Mouse (Mus musculus) layer of hippocampus, postnatal 10 days (tissue): ENCODE measurements around the gene Nbas. TPM values are rescaled to one million over a fixed set of nuclear protein-coding genes. Genes with fewer than 3 reads are reported as not detected.

Experiments used
- DNase-seq, 2 experiments: peaks; one replicate each; pipeline ENCODE4 v3.0.0; 2021; ENCODE audit warnings: low spot score in 2 of 2
- total RNA-seq, 2 experiments: library from RNA; stranded (reverse); gene quantifications; 2 replicates each; pipeline ENCODE4 v1.2.3; 2021

Gene Nbas
- total RNA-seq, 2 experiments from 2014 or later: 29.7 to 33.6 TPM

DNA sequence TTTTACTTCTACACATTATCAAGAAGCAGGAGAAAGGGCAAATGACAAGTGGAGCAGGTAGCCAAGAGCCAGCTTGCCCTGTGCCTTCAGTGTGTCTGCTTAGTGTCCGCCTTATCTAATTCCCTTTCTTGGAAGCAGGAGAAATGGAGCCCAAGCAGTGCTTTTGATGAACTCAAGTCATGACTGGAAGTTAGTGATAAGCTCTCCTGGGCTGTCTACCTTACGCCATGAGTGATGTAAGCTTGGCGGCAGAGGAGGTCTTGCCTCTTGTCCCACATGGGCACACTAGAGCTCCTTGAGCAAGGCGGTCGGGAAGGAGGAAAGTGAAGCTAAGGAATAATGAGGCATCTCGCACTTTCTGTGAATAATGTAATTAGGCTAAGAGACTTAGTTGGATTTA, 250.5 kb downstream of the Nbas start:
- no peak for DNase-seq

DNA sequence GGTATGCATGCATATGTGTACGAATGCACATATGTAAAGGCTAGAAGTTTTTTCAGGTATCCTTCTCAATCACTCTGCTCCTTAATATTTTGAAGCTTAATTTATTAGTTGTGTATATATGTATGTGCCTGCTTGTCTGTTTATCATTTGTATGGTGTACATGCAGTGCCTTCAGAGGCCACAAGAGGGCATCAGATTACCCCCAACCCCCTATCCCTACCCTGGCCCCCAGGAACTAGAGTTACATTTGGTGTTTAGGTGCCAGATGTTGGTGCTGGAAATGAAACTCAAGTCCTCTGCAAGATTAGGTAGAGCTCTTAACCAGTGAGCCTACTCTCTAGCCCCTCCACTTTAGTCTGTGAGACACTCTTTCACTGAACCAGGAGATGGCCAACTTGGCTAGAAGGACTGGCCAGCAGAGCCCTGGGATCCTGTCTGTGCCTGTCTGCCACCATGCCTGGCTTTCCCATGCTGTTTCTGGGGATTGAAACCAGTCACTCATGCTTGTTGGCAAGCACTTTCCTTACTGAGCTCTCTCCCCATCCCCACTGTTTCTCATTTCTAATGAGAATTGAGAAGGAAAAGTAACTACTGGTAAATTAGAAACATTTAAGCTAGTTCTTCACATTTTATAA, 263.9 kb downstream of the Nbas start:
- DNase-seq: no peak

DNA sequence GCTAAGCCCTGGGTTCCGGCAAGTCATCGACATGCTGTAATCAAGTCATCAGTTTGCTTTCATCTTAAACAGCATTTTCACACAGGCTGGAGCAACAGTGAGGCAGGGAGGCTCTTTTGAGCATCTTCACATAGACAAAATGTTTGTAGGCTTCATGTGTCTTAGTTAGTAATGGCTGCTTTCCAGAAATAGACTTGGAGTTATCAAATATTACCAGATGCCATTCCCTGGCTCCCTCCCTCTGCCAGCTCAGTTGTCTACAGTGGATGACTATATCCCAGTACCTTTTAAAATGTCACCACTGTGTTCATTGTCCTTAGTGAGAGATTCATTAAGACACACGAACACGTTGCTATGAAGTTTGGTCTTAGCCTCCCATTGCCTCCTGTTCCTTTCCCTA, 270.2 kb downstream of the Nbas start:
- DNase-seq: no peak

DNA sequence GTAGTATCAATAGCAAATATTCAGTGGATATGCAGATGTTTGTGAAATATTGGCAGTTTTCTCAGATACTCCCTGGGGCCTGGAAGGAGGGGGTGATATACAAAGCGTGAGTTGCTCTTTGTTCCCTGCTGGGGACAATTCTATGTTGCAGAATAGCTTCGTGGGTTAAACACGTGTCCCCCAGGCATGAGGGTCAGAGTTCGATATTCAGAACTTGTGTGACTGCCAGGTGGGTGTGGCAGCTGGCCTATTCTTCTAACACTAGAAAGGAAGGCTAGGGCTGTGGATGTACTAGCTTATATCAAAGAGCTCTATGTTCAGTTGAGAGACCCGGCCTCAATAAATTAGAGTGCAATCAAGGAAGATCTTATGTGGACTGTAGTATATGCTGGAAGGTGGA, 274.9 kb downstream of the Nbas start:
- DNase-seq: no peak

DNA sequence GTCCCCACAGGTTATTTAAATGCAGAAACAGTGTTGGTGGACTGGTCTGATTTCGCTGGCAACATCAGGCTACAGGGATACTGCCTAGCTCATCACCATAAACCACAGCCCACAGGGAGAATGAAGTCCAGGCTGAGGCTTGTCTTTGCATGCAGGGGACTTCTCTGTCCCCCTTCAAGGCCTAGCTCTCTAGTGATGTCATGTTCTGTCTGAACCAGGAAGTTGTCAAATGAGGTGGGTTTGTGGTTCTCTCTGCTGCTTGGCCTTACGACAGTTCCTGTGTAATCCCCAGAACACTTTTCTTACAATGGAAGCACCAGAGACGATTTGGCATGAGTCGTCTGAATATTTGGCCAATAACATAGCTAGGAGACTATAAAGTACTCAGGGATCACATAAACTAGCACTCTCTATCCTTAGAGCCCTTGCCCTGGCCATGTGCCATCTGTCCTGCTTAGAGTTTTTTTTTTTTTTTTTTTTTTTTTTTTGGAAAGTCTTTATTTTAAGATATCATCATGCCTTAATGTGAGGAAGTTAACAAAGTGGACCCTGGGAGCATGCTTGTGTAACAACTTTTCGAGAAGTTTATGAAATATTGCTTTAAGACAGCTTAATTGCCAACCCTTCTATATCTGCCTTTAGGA, 294.8 kb downstream of the Nbas start:
- no peak for DNase-seq

DNA sequence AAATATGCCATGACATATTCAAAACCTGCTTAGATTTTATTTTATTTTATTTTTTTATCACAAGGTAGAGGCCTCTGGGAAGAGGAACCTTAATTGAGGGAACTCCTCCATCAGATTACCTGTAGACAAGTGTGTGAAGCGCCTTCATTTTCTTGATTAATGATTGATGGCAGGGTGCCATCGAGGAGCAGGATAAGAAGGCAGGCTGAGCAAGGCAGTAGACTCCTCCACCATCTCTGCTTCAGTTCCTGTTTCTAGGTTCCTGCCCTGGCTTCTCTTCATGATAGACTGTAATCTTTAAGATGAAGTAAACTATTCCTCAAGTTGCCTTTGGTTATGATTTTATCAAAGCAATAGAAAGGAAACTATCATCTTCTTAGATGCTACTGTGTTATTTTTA, 295.4 kb downstream of the Nbas start:
- DNase-seq: no peak

DNA sequence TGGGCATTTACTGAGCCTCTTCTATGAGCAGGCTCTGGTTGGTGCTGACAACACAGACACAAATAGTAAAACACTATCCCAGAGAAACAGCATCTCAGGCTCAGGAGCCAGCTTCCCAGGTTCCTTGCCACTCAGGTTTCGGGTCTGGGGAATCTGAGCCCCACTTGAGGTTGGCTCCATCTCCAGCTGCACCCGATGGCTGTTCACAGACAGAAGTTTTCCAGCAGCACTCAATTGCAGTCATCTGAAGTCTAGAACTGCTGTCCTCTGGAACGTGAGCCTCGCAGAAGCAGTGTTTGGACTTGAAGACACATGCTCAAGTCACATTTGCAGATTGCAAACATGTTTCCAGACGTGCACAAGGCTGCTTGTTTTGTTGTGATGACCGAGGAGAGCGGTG, 297.5 kb downstream of the Nbas start:
- peak in 1 of 2 experiments; percentile 8 for DNase-seq

DNA sequence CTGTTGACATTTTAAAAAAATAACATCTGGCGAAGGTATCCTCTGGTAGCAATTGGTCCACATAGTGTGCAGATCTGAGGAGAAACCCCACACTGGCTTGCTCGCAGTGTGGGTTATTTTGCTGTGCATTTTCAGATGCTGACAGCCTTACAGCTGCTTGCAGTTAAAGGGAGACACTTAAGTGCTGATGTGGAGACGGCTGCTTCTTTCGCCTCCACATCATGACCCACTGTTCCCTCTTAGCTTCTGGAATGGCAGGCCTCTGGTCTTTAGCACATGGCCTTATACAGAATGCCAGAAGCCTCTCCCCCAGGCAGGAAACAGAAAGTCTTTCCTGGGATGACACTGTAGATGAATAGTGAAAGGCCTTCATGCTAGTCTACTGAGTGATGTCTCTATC, 306.2 kb downstream of the Nbas start:
- DNase-seq: peak in 1 of 2 experiments; percentile 7

DNA sequence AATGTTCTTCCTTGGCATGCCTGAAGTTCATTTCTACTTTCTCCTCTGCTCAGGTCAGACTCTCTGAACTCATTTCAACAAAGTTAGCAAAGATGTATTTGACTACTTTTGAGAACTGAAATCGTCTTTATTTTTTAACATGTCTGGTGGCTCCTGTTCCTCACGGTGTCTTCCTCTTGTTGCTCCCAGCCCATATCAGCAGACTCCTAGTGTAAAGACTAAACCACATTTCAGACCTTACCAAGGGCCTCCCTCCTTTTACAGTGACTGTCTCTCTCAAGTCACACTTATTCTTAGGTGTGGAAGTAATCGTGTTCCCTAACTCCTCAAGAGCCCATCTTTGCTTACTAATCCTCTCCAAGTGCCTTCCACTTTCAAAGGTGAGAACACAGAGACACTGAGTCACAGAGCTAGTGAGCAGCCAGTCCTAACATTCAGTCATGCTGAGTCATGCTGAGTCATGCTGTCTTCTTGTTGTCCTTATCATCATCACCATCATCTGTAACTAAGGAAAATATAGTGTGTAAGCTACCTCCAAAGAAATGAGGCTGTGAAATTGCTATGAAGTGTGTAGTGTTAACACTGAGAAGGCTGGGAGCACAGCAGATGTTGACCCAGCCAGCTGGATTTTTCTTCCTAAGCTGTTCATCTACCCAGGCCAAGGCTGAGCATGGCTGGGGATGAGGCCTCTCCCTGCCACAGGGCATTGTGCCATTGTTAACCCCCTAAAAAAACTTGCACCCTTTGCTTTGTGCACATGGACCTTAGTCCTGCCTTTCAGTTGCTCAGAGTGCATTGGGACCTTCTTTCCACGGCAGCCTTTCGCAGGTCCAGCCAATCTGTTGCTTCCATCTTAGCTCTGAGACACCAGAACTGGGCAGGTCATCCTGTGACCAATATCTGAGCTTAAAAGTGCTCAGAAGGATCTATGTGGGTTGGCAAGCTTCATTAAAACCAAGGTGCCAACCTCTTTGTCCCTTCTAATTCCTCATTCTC, 307.0 kb downstream of the Nbas start:
- DNase-seq: peak in 1 of 2 experiments; percentile 14

DNA sequence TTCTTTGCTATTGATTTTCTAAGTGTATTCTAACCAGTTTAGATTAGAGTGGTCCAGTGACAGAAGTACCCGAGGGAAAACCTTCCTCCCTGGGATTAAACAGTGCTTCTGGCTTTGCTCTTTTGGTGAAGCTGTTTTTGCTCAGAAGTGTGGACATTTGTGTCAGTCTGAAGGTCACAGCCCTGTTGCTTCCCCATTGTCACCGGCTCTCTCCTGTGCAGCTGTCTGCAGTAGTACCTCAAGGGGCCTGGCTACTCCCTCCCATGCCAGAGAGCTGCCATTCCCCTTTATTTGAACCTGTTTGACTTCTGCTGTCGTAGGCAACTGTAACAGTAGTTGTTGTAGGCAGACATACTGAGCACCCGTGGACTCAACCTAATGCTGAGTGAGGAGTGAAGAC, 307.8 kb downstream of the Nbas start:
- peak in 1 of 2 experiments; percentile 8 for DNase-seq

DNA sequence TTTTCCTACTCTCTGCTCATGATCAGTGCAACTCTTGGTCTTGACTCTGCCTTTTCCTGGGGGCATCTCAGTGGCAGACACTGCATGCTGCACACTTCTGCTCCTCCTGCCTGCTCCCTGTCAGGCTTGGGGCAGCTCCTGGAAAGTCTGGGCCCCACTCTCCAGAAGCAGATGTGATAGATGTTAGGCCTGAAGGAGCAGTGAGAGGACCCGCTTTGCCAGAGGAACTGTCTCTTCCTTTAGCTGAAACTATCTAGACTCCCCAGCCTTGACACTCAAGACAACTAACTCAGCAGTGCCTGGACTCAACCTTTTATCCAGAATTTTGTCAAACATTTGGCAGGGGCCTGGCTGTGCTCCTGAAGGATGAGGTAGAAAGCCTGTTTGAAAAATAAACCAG, 311.9 kb downstream of the Nbas start:
- no peak for DNase-seq

DNA sequence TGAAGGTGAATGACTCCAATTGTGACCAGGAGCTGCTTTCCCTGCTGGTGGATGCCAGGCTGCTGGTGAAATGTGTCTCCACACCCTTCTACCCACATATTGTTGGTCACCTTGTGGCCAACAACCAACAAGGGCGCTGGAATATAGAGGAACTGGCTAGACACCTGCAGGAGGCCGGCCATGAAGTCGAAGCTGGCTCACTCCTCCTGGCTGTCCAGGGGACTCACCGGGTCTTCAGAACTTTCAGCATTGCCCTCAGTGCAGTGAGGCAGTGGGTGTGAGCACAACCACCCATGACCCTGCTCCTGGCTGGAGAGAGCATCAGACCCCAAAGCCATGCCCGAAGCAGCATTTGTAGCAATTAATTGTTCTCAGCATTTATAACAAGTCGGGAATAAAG, 314.5 kb downstream of the Nbas start:
- no peak for DNase-seq

DNA sequence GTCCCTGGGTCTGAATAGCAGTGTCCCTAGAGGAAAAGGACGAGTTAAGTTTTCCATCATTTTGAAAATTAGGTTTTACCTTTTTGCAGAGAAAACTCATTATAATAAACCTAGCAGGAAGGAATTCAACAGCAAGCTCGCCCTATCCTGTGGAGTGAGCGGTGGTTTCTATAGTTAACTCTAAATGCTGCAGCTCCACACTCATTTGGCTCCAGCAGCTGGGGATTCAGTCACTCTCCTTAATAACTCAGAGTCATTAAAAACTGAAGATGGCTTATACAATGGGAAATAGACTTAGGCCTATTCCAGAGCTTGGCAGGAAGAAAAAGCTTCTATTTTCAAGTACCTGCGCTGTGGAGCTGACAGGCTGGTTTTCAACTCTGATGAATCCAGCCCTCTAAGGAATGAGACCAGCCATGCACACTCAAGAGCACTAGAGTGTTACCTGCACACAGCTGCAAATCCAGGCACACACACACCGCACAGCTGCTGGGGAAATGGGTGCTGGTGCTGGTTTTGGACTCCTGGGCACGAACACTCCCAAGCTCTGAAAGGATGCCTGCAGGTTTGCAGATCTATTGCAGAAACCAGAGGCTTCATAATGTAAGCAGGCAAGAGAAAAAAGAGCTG, 316.7 kb downstream of the Nbas start:
- DNase-seq: no peak

DNA sequence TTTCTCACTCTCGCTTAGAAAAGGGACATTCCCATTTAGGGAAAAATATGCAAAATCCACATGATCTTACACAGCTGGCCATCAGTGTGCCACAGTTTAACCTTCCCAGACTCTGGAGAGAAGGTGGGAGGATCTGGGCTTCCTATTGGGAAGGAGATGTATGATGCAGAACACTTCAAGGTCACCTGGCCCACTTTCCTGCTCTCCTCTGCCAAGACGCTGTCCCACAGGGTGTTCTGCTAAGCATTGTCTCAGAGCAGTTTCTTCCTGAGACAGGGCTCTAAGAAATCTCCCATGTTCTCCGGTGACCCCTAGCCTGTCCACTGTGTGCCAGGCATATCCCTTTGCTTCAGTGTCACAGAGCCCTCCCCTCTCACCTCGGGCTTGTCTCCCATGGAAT, 318.7 kb downstream of the Nbas start:
- DNase-seq: no peak

DNA sequence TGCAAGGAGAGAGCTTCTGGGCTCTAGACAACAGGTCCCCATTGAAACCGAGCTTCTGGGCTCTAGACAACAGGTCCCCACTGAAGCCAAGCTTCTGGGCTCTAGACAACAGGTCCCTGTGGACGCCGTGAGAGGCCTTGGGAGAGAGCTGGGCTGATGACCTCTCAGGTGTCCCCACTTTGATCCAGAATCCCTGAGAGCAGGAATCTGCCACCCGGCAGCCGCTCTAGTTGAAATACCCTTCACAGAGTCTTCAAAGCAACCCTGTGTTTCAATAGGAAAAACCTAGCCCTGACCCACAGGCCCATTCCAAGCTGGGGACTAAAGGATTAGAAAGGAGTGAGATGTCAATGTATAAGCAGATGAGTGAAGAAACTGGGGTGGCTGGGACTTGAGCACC, 320.1 kb downstream of the Nbas start:
- DNase-seq: no peak

DNA sequence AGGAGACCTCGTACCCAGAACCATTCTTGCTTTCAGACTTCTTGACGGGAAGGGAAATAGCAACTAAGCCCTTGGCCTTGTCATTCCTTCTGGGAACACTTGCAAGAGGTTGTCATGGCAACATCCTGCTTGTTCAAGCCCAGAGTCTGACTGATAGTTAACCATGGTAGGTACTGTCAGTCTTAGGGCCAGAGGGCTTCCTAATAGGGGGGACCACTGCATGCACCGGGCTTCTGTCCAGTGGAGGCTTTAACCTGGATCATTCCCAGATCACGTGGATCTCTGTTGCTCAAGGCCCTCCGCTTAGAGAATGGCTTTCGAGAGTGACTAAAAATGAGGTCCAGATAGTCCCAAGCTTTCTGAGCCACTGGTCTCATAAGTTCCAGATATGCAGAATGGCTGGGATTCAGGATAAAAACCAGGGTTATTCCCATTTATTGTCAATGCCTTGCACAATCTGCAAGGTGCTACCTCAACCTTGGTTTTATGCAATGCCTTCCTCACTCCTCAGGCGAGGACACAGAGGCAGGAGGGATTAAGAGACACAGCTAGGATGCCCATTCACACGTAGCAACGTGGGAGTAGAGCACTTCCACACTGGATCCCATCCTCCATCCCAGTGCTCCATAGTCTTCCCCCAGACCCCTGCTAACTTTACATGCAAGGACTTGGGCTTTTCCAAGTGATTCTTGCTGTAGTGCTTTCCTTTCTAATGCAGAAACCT, 326.0 kb downstream of the Nbas start:
- peak in 1 of 2 experiments; percentile 24 for DNase-seq

DNA sequence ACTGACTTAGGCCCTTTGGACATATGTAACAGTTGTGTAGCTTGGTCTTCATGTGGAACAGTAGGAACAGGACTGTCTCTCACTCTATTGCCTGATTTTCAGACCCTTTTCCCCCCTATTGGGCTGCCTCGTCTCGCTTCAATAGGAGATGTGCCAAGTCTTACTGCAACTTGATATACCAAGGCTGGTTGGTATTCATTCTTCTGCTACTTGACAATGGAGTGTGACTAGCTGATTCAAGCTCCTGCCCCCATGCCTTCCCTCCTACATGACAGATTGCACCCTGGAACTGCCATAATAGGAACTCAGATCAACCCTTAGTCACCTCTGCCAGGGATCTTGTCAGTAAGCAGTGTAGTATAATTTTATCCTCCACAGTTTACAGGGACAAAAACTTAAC, 328.1 kb downstream of the Nbas start:
- DNase-seq: no peak

DNA sequence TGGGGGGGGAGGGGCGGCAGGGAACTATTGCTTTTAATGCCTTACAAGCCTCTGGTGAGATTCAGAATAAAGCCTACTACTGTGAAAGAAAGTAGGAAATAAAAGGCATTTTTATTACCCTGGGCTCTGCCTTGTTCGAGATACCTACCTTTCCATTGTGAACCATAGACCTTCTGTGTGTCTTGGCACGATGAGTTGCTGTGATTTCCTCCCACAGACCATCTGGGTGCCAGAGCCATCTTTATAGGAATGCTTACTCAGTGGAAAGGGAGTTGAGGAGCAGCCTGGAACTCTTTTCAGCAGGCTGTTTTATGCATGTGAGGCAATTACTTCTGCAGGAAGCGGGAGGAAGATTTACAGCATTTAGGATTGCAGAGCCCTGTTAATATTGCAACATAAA, 329.6 kb downstream of the Nbas start:
- DNase-seq: peak in 1 of 2 experiments; percentile 43

DNA sequence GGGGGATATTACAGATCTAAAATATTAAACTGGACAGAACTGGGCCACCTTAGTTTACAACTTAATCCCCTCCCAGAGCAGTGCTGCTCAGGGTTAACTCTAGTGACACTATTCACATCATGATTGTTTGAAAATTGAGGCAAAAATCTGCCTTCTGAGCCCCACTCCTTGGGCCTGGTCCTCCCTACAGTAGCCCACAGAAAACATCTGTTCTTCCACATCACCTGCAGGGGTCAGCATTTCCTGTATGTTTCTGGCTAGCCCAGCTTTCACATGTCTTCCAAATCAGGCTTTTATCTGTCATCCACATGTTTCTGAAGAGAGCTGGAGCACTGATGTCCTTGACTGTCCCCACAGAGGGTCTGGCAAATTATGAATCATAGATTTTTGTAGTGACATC, 333.5 kb downstream of the Nbas start:
- peak in 1 of 2 experiments; percentile 32 for DNase-seq

DNA sequence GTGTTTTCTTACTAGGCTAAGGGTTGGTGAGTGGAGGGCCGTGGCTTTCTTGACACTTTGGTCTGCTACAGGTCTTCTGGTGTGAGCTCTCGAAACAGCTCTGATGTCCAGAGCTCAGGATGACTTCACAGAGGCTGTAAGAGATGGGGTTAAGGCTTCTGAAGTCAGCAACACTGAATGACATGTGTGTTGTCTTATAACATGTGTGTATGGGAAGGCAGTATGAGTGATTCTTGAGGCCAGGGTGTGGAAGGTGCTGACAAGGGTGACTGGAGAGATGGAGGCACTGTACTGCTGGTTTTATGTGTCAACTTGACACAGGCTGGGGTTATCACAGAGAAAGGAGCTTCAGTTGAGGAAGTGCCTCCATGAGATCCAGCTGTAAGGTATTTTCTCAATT, 338.1 kb downstream of the Nbas start:
- DNase-seq: no peak

DNA sequence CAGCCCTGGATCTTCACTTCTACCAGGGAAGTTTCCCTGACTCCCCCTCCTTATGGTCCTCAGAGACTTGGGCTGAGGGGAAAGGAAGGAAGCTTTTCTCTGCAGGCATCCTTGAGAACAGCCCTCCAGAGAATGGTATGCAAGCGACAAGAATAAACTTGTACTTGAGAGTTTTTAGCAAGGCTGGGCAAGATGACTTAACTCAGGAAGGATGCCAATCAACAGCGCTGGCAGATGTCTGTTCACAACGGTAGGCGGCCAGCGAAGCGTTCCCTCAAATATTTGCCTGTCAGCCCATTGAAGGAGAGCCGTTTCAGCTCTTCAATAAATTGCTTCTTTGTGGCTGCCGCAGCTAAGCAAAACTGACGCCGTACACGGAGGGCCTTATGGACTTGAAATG, 340.1 kb downstream of the Nbas start:
- DNase-seq: peak in 1 of 2 experiments; percentile 39
